Mouse (Mus musculus): Measurements from ENCODE around the gene Cytip.

GRCm38 (mm10) chr2:58146572-58146971 is 48.8 kb downstream of the Cytip start:
- TF ChIP-seq CTCF (IDR thresholded peaks at IDR 0.05; ENCODE audit: borderline replicate concordance, insufficient read depth, low read length) (no peak), POLR2A (IDR thresholded peaks at IDR 0.05; ENCODE audit: low read depth, low read length) (no peak)

All from embryonic fibroblast, embryonic 13.5 days (primary cell).